Mouse (Mus musculus): ENCODE measurements around the gene Pck1.

DNA sequence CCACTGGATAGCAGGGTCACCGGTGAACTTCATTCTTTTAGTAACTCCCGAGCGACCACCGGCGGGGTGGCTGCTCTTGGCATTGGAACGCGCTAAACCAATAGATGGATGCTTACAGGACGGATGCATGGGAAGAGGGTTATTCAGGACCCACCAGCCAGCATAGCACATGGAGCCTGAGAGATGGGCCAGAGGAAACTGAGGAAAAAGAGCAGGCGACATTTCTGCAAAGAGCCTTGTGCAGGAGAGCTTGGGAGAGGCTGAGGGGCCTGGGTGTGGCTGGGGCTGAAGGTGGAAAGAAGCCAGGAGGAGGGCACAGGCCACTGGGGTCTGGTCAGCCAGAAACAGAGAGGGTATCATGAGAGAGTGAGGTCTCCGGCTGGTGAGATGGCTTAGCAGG lies 30.5 kb downstream of the Pck1 start:
- TF ChIP-seq CTCF (IDR thresholded peaks at IDR 0.05; ENCODE audit: extremely low read depth, insufficient read depth, low read length) (no peak), POLR2A (IDR thresholded peaks at IDR 0.05; ENCODE audit: extremely low read depth, insufficient read depth, low read length) (no peak)

Measured in cortical plate, adult 2 months (tissue).